Mouse (Mus musculus): ENCODE results near the gene Prdm16. TPM values are rescaled to one million over a fixed set of nuclear protein-coding genes. Genes with fewer than 3 reads are reported as not detected.

The Prdm16 gene
- total and polyA plus RNA-seq, 3 experiments: not detected

- Histone ChIP-seq H3K36me3 (replicated peaks in 1 of 2; ENCODE audit: control insufficient read depth in 1 of 2, insufficient read depth in 1 of 2, low read length in 1 of 2) (no peaks in the 10 kb centered on the region), H3K9me3 (replicated peaks; ENCODE audit: low read length) (peaks cover 97% of the 10 kb centered on the region), H3K27me3 (replicated peaks) (no peaks in the 10 kb centered on the region), H3K27ac (ENCODE audit: insufficient read depth, low read depth) (no peak overlapping the region), H3K4me2 (ENCODE audit: insufficient read depth, low read depth, poor library complexity, severe bottlenecking) (no peak overlapping the region), H3K9ac (ENCODE audit: insufficient read depth, low read depth) (no peak overlapping the region), H3K4me1 (ENCODE audit: control insufficient read depth in 1 of 2, insufficient read depth in 2 of 2) (no peaks in the 10 kb centered on the region), H3K4me3 (replicated peaks in 1 of 3; ENCODE audit: low read depth in 2 of 3, low read length in 2 of 3, poor library complexity in 1 of 3) (no peak overlapping the region), H3K79me2 (replicated peaks; ENCODE audit: control insufficient read depth, extremely low read depth, insufficient read depth, poor library complexity, severe bottlenecking) (no peaks in the 10 kb centered on the region)
- no peak for DNase-seq (ENCODE audit: extremely low read depth)
- TF ChIP-seq ZMIZ1 (IDR thresholded peaks at IDR 0.05; ENCODE audit: low read depth, low read length): no peak
- TF ChIP-seq JUND (conservative IDR thresholded peaks at IDR 0.05; ENCODE audit: low read depth, low read length): no peak
- in situ Hi-C loops (cut with MboI; ENCODE audit: low pct_ligation_motif_present, low pct_unique_long_range_greater_than_20kb, low sequenced_read_pairs) (no loop called here), dilution Hi-C loops (cut with MboI; ENCODE audit: extremely low pct_ligation_motif_present, extremely low pct_unique_long_range_greater_than_20kb, low sequenced_read_pairs) (no loop called here)
Observed at GRCm38 (mm10) chr4:154598357-154598756, 38.3 kb downstream of the Prdm16 start.

DNA sequence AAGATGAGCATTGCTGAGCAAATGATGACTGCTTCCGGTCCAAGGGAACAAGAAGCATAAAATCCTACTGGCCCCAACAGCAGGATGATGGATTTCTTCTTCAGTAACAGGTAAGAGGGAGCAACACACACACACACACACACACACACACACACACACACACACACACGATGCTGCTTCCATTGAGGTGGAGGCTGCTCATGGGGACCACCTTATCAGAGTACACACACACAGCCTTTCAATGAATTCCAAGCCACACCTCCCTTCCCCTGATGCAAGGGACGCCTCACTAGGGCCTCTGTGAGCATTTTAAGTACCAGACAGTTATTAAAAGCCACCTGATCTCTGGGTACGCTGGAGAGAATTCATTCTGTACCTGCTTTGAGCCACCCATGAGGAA lies 39.9 kb downstream of the Prdm16 start:
- no peak for DNase-seq (ENCODE audit: extremely low read depth)
- Histone ChIP-seq H3K9me3 (replicated peaks; ENCODE audit: low read length) (peaks cover 99% of the 10 kb centered on the region), H3K36me3 (replicated peaks in 1 of 2; ENCODE audit: control insufficient read depth in 1 of 2, insufficient read depth in 1 of 2, low read length in 1 of 2) (no peaks in the 10 kb centered on the region), H3K27me3 (replicated peaks) (no peaks in the 10 kb centered on the region), H3K4me2 (ENCODE audit: insufficient read depth, low read depth, poor library complexity, severe bottlenecking) (no peak overlapping the region), H3K9ac (ENCODE audit: insufficient read depth, low read depth) (no peak overlapping the region), H3K4me1 (ENCODE audit: control insufficient read depth in 1 of 2, insufficient read depth in 2 of 2) (no peaks in the 10 kb centered on the region), H3K79me2 (replicated peaks; ENCODE audit: control insufficient read depth, extremely low read depth, insufficient read depth, poor library complexity, severe bottlenecking) (no peaks in the 10 kb centered on the region), H3K4me3 (replicated peaks in 1 of 3; ENCODE audit: low read depth in 2 of 3, low read length in 2 of 3, poor library complexity in 1 of 3) (no peak overlapping the region), H3K27ac (ENCODE audit: insufficient read depth, low read depth) (no peak overlapping the region)
- dilution Hi-C loops (cut with MboI; ENCODE audit: extremely low pct_ligation_motif_present, extremely low pct_unique_long_range_greater_than_20kb, low sequenced_read_pairs): no loop called here
- in situ Hi-C loops (cut with MboI; ENCODE audit: low pct_ligation_motif_present, low pct_unique_long_range_greater_than_20kb, low sequenced_read_pairs): no loop called here
- TF ChIP-seq USF1 (IDR thresholded peaks at IDR 0.05; ENCODE audit: low read depth, low read length): no peak
- no peak for TF ChIP-seq MAZ (IDR thresholded peaks at IDR 0.05; ENCODE audit: low read depth, low read length)
- TF ChIP-seq ZNF384 (IDR thresholded peaks at IDR 0.05; ENCODE audit: low read depth, low read length): no peak
- no peak for TF ChIP-seq POLR2AphosphoS2 (IDR thresholded peaks at IDR 0.05; ENCODE audit: low read depth, low read length)
- no peak for TF ChIP-seq CTCF (conservative IDR thresholded peaks at IDR 0.05 in 1 of 2, IDR thresholded peaks at IDR 0.05 in 1 of 2; ENCODE audit: low read depth in 2 of 2, low read length in 2 of 2)
- no peak for TF ChIP-seq ELF1 (IDR thresholded peaks at IDR 0.05; ENCODE audit: low read depth, low read length)
- TF ChIP-seq TBP (conservative IDR thresholded peaks at IDR 0.05; ENCODE audit: low read depth, low read length): no peak
- no peak for TF ChIP-seq ZC3H11A (IDR thresholded peaks at IDR 0.05; ENCODE audit: low read depth, low read length)
- TF ChIP-seq HCFC1 (IDR thresholded peaks at IDR 0.05; ENCODE audit: low read depth, low read length): no peak
- no peak for TF ChIP-seq ETS1 (conservative IDR thresholded peaks at IDR 0.05; ENCODE audit: low read depth, low read length)
- no peak for TF ChIP-seq GABPA (IDR thresholded peaks at IDR 0.05; ENCODE audit: insufficient replicate concordance, low read depth, low read length)
- no peak for TF ChIP-seq BHLHE40 (IDR thresholded peaks at IDR 0.05; ENCODE audit: low read depth, low read length)
- no peak for TF ChIP-seq CHD1 (IDR thresholded peaks at IDR 0.05; ENCODE audit: low read depth, low read length)
- TF ChIP-seq PAX5 (IDR thresholded peaks at IDR 0.05; ENCODE audit: low read length): no peak
- TF ChIP-seq ZKSCAN1 (IDR thresholded peaks at IDR 0.05; ENCODE audit: borderline replicate concordance, low read depth, low read length): no peak
